Mouse (Mus musculus) thymus, adult 2 months (tissue): ENCODE measurements at regions not wholly inside any gene's neighbourhood (a gene's known extent, or its start where the extent isn't known, plus 50 kb on each side); places are given as distances from the start of the nearest gene placed in this dataset.

ENCODE experiments used
- DNase-seq: peaks from one replicate; pipeline ENCODE4 v3.0.0; 2021
- H3K27ac ChIP-seq: fragments of 200-500 bp; 2 replicates; pipeline ENCODE4 v1.5.1; 2012; ENCODE audit warnings: low read length, control low read depth; ENCODE audit not compliant: control insufficient read depth, insufficient read depth
- H3K27me3 ChIP-seq: fragments of 200-500 bp; 2 replicates; pipeline ENCODE4 v1.6.1; 2012; ENCODE audit warnings: mild to moderate bottlenecking, low read length, moderate library complexity, mixed read lengths; ENCODE audit not compliant: control insufficient read depth, insufficient read depth
- H3K36me3 ChIP-seq: fragments of 200-500 bp; 2 replicates; pipeline ENCODE4 v1.6.1; 2012; ENCODE audit warnings: mild to moderate bottlenecking, low read length, moderate library complexity; ENCODE audit not compliant: control insufficient read depth, insufficient read depth
- H3K4me1 ChIP-seq: fragments of 200-500 bp; replicated peaks from 2 replicates; pipeline ENCODE4 v1.6.1; 2012; ENCODE audit warnings: low read length; ENCODE audit not compliant: control insufficient read depth, insufficient read depth
- H3K4me3 ChIP-seq: fragments of 200-500 bp; 2 replicates; pipeline ENCODE4 v1.5.1; 2012; ENCODE audit warnings: mild to moderate bottlenecking, low read length, control low read depth, moderate library complexity; ENCODE audit not compliant: control insufficient read depth, insufficient read depth
- CTCF ChIP-seq: fragments of 200-500 bp; IDR thresholded peaks from 2 replicates; pipeline ENCODE4 v1.5.1; 2012; ENCODE audit warnings: mild to moderate bottlenecking, control low read depth, low read length, moderate library complexity, borderline replicate concordance; ENCODE audit not compliant: control insufficient read depth, poor library complexity, insufficient read depth; ENCODE audit errors: extremely low read depth
- POLR2A ChIP-seq: fragments of 200-500 bp; IDR thresholded peaks from 2 replicates; pipeline ENCODE4 v1.6.1; 2012; ENCODE audit warnings: mild to moderate bottlenecking, low read length, control low read depth, moderate library complexity; ENCODE audit not compliant: control insufficient read depth, poor library complexity, insufficient read depth; ENCODE audit errors: extremely low read depth
- WGBS: fragments of 180-500 bp; shearing (Covaris S2); methylation state at CpG from one replicate; pipeline ENCODE4 v1.1.7; 2018; 5-methylcytosine and 5-hydroxymethylcytosine counted together

DNA sequence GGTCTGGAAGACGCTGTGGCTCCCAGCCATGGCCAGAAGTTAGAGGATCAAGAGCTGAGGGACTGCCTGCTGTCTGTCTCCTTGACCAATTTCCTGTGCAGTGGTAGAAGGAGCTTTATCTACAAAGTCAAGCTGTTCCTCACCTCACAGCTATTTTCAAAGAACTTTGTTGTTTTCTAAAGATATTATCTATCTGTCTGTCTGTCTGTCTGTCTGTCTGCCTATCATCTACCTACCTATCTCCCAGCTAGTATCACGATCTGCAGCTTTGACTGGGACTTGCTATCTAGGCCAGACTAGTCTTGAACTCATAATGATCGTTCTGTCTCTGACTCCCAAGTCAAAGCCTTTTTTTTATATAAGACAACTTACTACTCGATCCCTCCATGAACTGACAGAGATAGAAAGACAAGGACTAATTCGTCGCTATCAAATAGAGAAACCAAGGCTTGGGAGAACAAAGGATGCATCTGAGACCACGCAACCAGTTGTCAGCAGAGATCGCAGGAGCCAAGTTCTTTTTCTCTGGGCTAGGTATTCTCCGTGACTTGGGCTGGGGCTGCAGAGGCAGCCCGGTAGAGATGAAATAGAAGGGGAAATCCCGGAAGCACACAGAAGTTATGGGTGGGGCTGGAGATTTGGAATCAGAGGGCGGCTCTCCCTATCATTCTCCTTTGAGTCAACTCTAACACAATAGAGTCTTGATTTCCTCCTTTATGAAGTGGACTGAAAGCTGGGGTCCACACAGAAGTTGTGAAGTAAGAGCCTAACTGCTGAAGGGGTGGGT is 59.2 kb upstream of the Haao start:
- WGBS: 13% methylated on average over 12 of the region's 12 CpGs
- Histone ChIP-seq H3K4me1 (peaks cover 18% of the 10 kb centered on the region), H3K36me3 (no peaks in the 10 kb centered on the region), H3K27ac (no peak overlapping the region), H3K27me3 (no peaks in the 10 kb centered on the region), H3K4me3 (no peak overlapping the region)
- no peak for TF ChIP-seq CTCF
- TF ChIP-seq POLR2A: no peak
- no peak for DNase-seq

DNA sequence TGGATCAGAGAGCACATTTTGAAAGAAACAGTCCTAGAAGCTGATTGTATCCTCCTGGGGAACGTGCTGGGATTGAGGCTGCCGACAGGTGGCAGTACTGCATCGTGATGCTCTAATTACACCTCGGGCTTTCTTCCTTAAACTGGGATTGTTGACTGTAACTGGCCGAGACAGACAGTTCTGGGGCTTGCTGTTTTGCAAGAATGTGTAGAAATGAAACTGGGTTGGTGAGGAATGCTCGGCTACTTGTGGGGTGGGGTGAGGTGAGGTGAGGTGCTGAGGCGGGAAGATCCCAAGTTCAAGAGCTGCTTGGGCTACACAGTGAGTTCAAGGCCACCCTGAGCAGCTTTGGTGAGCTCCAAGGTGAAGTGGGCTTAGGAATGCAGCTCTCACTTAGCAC is 55.7 kb upstream of the Haao start:
- H3K4me1 ChIP-seq: peaks cover 19% of the 10 kb centered on the region
- H3K36me3 ChIP-seq: no peaks in the 10 kb centered on the region
- TF ChIP-seq CTCF (peak; percentile 34; the same call in 1 of the 2 replicates), POLR2A (no peak)
- no peaks in the 10 kb centered on the region for H3K27me3 ChIP-seq
- DNase-seq: peak; percentile 63
- H3K4me3 ChIP-seq: no peak overlapping the region
- 3% methylated on average over 7 of the region's 7 CpGs for WGBS
- H3K27ac ChIP-seq: no peak overlapping the region

DNA sequence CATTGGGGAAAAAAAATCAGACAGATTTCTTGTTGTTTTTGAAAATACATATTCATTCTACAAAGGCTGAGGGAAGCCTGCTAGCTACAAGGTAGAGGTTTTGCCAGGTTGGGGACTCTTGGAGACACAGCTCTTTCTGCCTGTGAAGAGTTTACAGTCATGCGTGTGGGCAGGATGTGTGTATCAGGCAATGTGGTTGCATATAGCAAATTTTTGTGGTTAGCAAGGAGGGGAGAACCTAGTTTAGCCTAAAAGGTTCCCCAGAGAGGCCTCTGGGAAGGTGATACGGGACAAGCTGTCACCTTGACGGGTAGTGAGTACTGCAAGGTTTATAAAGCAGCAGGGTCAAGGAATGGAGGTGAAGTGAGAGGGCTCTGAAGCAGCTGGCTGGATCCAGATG is 54.8 kb upstream of the Haao start:
- 10% methylated on average over 3 of the region's 3 CpGs for WGBS
- Histone ChIP-seq H3K36me3 (no peaks in the 10 kb centered on the region), H3K27me3 (no peaks in the 10 kb centered on the region), H3K4me3 (no peak overlapping the region), H3K4me1 (peaks cover 19% of the 10 kb centered on the region), H3K27ac (peak overlapping the region; percentile 5; the same call in 1 of the 2 replicates)
- no peak for TF ChIP-seq CTCF
- no peak for TF ChIP-seq POLR2A
- no peak for DNase-seq

DNA sequence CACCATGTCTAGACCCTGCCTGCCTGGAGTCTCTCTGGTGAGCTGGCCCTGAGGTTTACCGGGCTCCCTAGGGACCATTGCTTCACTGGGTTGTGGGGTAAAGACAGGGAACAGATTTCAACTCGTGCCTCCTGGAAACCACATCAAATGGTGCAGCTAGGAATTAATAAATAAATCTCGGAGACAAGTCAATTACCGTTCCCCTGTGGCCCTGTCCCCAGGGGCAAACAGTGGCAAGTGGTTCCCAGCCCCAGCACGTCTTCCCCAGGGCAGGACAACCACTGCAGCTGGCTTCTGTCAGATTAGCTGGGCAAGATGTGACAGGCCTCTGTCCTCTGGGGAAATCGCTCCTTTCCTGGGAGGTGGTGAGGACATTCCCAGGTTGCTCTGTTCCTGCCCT is 54.3 kb upstream of the Haao start:
- Histone ChIP-seq H3K4me3 (no peak overlapping the region), H3K36me3 (no peaks in the 10 kb centered on the region), H3K27me3 (no peaks in the 10 kb centered on the region), H3K27ac (no peak overlapping the region), H3K4me1 (peaks cover 19% of the 10 kb centered on the region)
- WGBS: 39% methylated on average over 6 of the region's 6 CpGs
- TF ChIP-seq POLR2A (no peak), CTCF (no peak)
- no peak for DNase-seq

DNA sequence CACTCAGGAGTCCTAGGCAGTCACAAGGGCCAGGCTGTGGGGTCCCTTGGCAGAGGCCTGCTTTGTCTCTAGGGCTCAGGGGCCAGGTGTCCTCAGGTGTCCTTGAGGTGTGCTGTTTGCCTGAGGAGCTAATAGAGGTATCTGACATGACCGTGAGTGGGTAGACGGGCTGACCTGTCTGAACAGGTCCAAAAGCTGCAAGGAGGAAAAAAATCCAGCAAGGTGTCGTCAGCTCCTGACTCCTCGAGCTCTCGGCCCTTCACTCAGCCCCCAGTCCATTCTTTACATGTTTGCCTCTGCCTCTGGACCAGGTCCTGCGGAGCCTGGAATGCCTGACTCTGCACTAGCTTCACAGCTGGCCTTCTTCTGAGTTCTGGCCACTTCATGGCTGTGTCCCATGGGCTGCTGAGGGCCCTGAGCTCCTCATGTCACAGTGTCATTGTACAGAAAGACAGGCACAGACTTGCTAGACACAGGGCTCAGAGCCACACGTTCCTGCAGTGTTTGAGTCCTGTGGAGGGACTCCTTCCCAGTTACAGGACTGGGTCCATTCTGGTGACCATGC is 51.9 kb upstream of the Haao start:
- TF ChIP-seq POLR2A: no peak
- no peak for TF ChIP-seq CTCF
- H3K4me1 ChIP-seq: peaks cover 14% of the 10 kb centered on the region
- H3K27me3 ChIP-seq: no peaks in the 10 kb centered on the region
- no peak overlapping the region for H3K4me3 ChIP-seq
- no peaks in the 10 kb centered on the region for H3K36me3 ChIP-seq
- WGBS: 92% methylated on average over 7 of the region's 7 CpGs
- DNase-seq: no peak
- no peak overlapping the region for H3K27ac ChIP-seq

DNA sequence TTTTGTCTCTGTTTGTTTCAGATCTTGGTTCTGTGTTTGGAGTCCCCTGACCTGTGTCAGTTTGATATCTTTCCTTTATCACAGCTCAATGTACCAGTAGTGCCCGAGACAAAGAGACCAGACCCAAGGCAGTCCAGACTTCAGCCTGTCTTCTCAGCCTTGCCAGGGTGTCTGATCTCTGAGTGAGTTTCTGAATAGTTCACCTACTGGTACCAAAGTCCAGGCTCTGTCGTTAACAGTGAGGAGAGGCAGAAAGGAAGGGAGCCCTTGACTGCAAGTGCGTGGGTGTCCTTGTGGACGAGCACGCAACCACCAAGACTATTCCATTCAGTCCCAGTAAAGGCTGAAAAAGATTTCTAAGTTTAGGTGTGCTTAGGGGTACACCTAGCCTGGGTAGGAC is 50.8 kb upstream of the Haao start:
- WGBS: 82% methylated on average over 5 of the region's 5 CpGs
- Histone ChIP-seq H3K27ac (no peak overlapping the region), H3K4me1 (peaks cover 14% of the 10 kb centered on the region), H3K27me3 (no peaks in the 10 kb centered on the region), H3K36me3 (no peaks in the 10 kb centered on the region), H3K4me3 (no peak overlapping the region)
- TF ChIP-seq CTCF: no peak
- TF ChIP-seq POLR2A: no peak
- no peak for DNase-seq
